Mouse (Mus musculus) G1E (cell line): ENCODE results near the gene Nlgn3.

Experiments used
- CTCF ChIP-seq: IDR thresholded peaks from 2 replicates; pipeline ENCODE4 v1.5.1; 2012; ENCODE audit warnings: low read depth, low read length, inconsistent platforms, mixed read lengths
- GATA1 ChIP-seq: IDR thresholded peaks from 2 replicates; pipeline ENCODE4 v1.6.1; 2012; ENCODE audit warnings: borderline replicate concordance, low read length, inconsistent platforms, mixed read lengths
- TAL1 ChIP-seq: conservative IDR thresholded peaks from 2 replicates; pipeline ENCODE4 v1.6.1; 2012; ENCODE audit warnings: low read depth, low read length, inconsistent platforms, mixed read lengths

- TF ChIP-seq CTCF (no peak), GATA1 (no peak), TAL1 (no peak)
Observed at GRCm38 (mm10) chrX:101345456-101345855, 46.5 kb downstream of the Nlgn3 start.
